Mouse (Mus musculus) olfactory bulb, adult 2 months (tissue): ENCODE measurements around the gene Loxl4. TPM values are rescaled to one million over a fixed set of nuclear protein-coding genes. Genes with fewer than 3 reads are reported as not detected.

ENCODE experiments used
- H3K27ac ChIP-seq: fragments of 200-500 bp; 2 replicates; pipeline ENCODE4 v1.5.1; 2012; ENCODE audit warnings: low read depth, low read length; ENCODE audit not compliant: insufficient read depth
- H3K4me1 ChIP-seq: fragments of 200-500 bp; 2 replicates; pipeline ENCODE4 v1.6.1; 2012; ENCODE audit warnings: low read length; ENCODE audit not compliant: control insufficient read depth, insufficient read depth
- H3K4me3 ChIP-seq: fragments of 200-500 bp; 2 replicates; pipeline ENCODE4 v1.5.1; 2012; ENCODE audit warnings: mild to moderate bottlenecking, low read depth, low read length, moderate library complexity; ENCODE audit not compliant: insufficient read depth
- CTCF ChIP-seq: fragments of 200-500 bp; IDR thresholded peaks from 2 replicates; pipeline ENCODE4 v1.5.1; 2012; ENCODE audit warnings: low read depth, mild to moderate bottlenecking, low read length, moderate library complexity; ENCODE audit not compliant: insufficient read depth
- POLR2A ChIP-seq: fragments of 200-500 bp; IDR thresholded peaks from 2 replicates; pipeline ENCODE4 v1.6.1; 2012; ENCODE audit warnings: mild to moderate bottlenecking, low read depth, low read length, moderate library complexity; ENCODE audit not compliant: insufficient read depth
- WGBS: fragments of 180-500 bp; shearing (Covaris S2); methylation state at CpG from one replicate; pipeline ENCODE4 v1.1.7; 2018; 5-methylcytosine and 5-hydroxymethylcytosine counted together
- polyA plus RNA-seq: library from polyadenylated mRNA; stranded (reverse); fragments of >200 nt; gene quantifications from 2 replicates; pipeline ENCODE4 v1.2.4, GENCODE M21; 2012; ENCODE audit warnings: low replicate concordance; ENCODE audit not compliant: missing spikeins, insufficient read depth, insufficient read length

The Loxl4 gene
- polyA plus RNA-seq, 1 experiment: not detected

DNA sequence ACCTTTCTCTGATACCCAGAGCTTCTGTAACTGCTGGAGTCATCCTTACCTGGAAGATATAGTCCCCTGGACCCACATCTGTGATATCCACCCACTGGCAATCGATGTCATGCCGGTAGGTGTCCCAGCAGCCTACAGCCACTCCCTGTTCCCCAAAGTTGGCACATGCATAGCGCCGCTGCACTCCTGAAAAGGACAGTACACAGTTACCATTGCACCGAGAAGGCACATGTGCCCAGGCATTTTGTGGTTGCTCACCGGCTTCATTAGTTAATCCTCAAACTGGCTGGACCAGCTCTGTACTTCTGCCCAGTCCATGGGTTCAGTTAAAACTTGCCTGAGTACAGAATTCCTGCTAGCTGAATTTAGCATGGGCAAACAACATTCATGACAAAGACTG, 14.7 kb downstream of the Loxl4 start:
- TF ChIP-seq CTCF (no peak), POLR2A (no peak)

DNA sequence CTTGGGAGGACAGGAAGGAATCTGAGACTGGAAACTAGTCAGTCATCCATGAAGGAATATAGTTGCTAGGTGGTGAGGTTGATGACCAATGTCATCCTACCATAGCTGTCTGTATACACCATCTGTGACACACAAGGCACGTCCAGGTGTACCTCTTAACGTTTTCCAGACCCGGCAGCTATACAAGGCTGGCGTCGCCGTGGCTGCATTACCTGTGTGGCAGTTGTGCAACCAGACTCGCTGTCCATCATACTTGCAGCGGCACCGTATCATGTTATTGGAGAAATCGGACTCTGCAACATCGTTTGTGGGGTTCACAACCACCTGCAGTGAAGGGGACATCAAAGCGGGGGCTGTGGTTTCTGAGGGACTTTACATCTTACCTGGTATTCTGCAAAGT, 15.3 kb downstream of the Loxl4 start:
- H3K4me3 ChIP-seq: no peak overlapping the region
- peaks cover 7% of the 10 kb centered on the region for H3K4me1 ChIP-seq
- no peak overlapping the region for H3K27ac ChIP-seq
- WGBS: 96% methylated on average over 12 of the region's 12 CpGs
- TF ChIP-seq POLR2A (no peak), CTCF (no peak)

More for the DNA sequence above, 14.7 kb downstream of the Loxl4 start:
- Histone ChIP-seq H3K4me1 (peaks cover 7% of the 10 kb centered on the region), H3K27ac (no peak overlapping the region), H3K4me3 (no peak overlapping the region)
- WGBS: 91% methylated on average over 6 of the region's 6 CpGs

DNA sequence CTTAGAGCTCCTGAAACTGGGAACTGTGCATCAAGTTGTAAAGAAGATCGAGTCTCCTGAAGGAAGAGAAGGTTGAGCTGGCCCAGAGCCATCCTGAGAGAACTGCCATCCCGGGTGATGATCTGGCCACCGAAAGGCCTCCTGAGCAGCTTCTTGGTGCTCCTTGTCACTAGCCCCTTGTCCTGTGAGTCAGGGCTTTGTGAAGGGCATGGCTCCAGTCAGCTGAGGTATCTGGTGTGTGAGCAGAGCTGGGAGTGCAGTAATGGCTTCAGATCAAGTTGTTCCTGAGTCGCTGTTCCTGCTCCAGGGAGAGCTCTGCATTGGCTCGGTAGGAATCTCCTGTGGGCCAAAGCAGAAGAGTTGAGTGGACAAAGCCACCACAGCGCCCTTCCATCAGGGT, 17.5 kb downstream of the Loxl4 start:
- 91% methylated on average over 6 of the region's 6 CpGs for WGBS
- Histone ChIP-seq H3K4me1 (0 out of 2 replicates have a peak, but pooled peaks cover 3% of the 10 kb centered on the region), H3K27ac (no peak overlapping the region), H3K4me3 (no peak overlapping the region)
- no peak for TF ChIP-seq CTCF
- TF ChIP-seq POLR2A: no peak

DNA sequence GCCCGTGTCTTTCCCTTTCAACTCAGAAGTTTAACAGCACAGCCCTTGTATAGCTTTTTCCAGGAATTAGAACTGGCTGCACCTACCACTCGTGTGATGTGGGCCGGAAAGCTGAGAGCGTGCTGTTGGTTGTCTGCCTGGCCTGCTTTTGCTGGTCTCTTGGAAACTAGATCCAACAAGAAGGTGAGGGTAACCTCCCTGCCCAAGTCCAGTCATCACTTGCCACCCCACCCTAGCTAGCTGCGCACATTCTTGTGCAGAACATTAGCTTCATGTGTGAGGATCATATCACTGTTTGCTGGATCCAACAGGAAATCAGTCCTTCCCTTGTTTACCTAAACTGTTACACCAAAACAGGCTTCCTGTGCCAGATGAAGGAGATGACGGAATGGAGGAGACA, 19.2 kb downstream of the Loxl4 start:
- Histone ChIP-seq H3K4me1 (no peaks in the 10 kb centered on the region), H3K4me3 (no peak overlapping the region), H3K27ac (no peak overlapping the region)
- 89% methylated on average over 6 of the region's 6 CpGs for WGBS
- TF ChIP-seq POLR2A (no peak), CTCF (no peak)

DNA sequence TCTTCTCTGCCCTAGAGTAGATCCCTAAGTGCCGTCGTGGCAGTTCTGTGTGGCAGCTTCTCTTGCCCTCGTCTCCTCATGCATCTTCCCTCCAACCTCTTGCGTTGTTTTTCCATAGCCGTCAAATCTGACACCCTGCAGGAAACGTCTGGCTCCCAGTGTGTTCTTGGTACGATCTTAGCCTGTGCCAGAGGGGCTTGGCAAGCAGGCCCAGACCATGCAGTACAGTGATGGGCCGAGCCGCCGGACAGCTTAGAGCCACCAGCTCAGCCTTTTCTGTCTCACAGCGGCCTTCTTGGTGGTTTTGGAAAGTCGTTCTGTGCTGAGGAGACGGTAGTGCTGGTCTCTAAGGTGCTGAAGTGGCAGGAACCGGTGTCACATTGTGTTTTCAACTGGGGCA, 21.1 kb downstream of the Loxl4 start:
- Histone ChIP-seq H3K27ac (no peak overlapping the region), H3K4me3 (no peak overlapping the region), H3K4me1 (no peaks in the 10 kb centered on the region)
- WGBS: 78% methylated on average over 14 of the region's 14 CpGs
- TF ChIP-seq POLR2A (no peak), CTCF (no peak)

GRCm38 (mm10) chr19:42589246-42589645, 23.4 kb downstream of the Loxl4 start:
- Histone ChIP-seq H3K4me1 (no peaks in the 10 kb centered on the region), H3K27ac (no peak overlapping the region), H3K4me3 (no peak overlapping the region)
- TF ChIP-seq CTCF: no peak
- TF ChIP-seq POLR2A: no peak
- WGBS: 24% methylated on average over 1 of the region's 1 CpGs

DNA sequence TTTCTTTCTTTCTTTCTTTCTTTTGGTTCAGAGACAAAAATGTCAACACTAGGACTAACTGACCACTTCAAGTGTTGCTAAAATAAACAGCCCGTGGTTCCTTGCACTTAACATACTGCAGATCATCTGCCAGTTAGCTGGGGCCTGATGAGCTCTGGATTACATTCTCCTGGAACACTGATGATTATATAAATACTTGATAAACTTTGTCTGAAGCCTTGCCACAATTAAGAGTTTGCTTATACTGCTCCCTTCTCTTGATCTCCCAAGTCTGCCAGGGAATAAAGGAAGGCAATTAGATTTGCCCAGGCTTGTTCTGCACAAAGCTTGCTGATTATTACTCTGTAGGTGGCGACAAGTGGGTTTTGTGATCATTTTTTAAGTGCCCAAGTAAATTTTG, 24.9 kb downstream of the Loxl4 start:
- H3K27ac ChIP-seq: no peak overlapping the region
- no peak overlapping the region for H3K4me3 ChIP-seq
- no peak for TF ChIP-seq POLR2A
- no peak for TF ChIP-seq CTCF
- 44% methylated on average over 2 of the region's 2 CpGs for WGBS
- H3K4me1 ChIP-seq: no peaks in the 10 kb centered on the region

DNA sequence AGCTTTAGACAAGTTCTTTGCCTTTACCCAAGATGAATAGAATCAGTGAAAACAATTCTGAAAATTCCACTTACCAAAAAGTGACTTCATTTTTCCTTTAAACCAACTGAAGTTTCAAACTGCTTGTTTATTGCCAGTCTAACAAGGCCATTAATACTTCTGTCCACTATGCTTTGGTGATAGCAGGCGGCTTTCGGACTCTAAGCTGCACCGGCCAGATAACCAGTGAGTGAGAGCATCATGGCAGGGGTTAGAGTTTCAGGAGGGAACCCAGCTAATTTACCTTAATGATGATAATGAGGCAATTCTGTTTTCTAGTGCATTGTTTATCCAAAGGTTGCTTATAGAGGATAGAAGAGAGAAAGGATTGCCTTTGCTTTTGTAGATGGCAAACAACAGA, 28.4 kb downstream of the Loxl4 start:
- Histone ChIP-seq H3K4me1 (peaks cover 3% of the 10 kb centered on the region; the same call in 1 of the 2 replicates), H3K4me3 (no peak overlapping the region), H3K27ac (no peak overlapping the region)
- TF ChIP-seq CTCF (no peak), POLR2A (no peak)
- WGBS: 96% methylated on average over 3 of the region's 3 CpGs

GRCm38 (mm10) chr19:42583677-42584076, 28.9 kb downstream of the Loxl4 start:
- H3K4me3 ChIP-seq: no peak overlapping the region
- 98% methylated on average over 5 of the region's 5 CpGs for WGBS

More at GRCm38 (mm10) chr19:42583677-42584076, 28.9 kb downstream of the Loxl4 start:
- Histone ChIP-seq H3K4me1 (peaks cover 3% of the 10 kb centered on the region; the same call in 1 of the 2 replicates), H3K27ac (no peak overlapping the region)
- TF ChIP-seq CTCF (no peak), POLR2A (no peak)
